Mouse (Mus musculus): Measurements from ENCODE around the gene Myzap. TPM values are rescaled to one million over a fixed set of nuclear protein-coding genes. Genes with fewer than 3 reads are reported as not detected.
"Not testable (repeated sequence)": the region's sequence is repeated elsewhere in the genome, so short reads cannot be mapped to it uniquely, and the experiment has no call there.

Myzap gene
- polyA plus RNA-seq, 1 experiment from 2014 or later = 2.5 TPM

GRCm38 (mm10) chr9:71622593-71622992, 30.4 kb upstream of the Myzap start:
- no peak overlapping the region for H3K9ac ChIP-seq (replicated peaks)
- ATAC-seq (ENCODE audit: low FRiP score) = no peak
- H3K4me3 ChIP-seq (replicated peaks) = no peak overlapping the region
- no peak overlapping the region for H3K27ac ChIP-seq (replicated peaks)
- no peaks in the 10 kb centered on the region for H3K4me1 ChIP-seq
- H3K36me3 ChIP-seq = no peaks in the 10 kb centered on the region
- H3K9me3 ChIP-seq (replicated peaks) = no peaks in the 10 kb centered on the region
- 84% methylated on average over 3 of the region's 3 CpGs for WGBS
- no peak overlapping the region for H3K4me2 ChIP-seq
- no peaks in the 10 kb centered on the region for H3K27me3 ChIP-seq (replicated peaks)

- H3K4me1 ChIP-seq = no peaks in the 10 kb centered on the region
- no peaks in the 10 kb centered on the region for H3K27me3 ChIP-seq (replicated peaks)
- H3K4me3 ChIP-seq (replicated peaks) = no peak overlapping the region
- no peak for ATAC-seq (ENCODE audit: low FRiP score)
- no peaks in the 10 kb centered on the region for H3K36me3 ChIP-seq
- no peak overlapping the region for H3K4me2 ChIP-seq
- WGBS = 90% methylated on average over 4 of the region's 4 CpGs
- H3K27ac ChIP-seq (replicated peaks) = no peak overlapping the region
- no peak overlapping the region for H3K9ac ChIP-seq (replicated peaks)
- no peaks in the 10 kb centered on the region for H3K9me3 ChIP-seq (replicated peaks)
Observed at GRCm38 (mm10) chr9:71621968-71622367, 29.8 kb upstream of the Myzap start.

DNA sequence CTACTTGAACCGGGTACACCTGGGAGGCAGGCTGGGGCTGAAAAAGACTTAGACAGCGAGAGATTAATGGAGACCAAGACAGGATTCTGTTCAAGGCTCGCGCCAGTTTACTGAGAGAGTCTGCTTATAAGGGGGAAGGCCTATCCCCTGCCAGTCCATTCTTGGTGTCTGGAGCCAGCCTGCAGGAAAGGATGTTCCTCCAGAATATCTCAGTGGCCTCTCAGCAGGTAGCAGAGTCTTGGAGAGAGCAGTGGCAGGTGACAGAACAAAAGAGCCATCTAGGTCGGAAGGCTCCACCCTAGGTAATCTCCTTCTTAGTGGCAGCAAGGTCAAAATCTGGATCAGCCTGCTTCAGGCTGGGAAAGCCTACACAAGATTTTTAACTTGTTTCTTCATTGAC, 28.0 kb upstream of the Myzap start:
- ATAC-seq (ENCODE audit: low FRiP score); H3K9ac ChIP-seq (replicated peaks); H3K4me1 ChIP-seq; H3K27me3 ChIP-seq (replicated peaks); H3K36me3 ChIP-seq; H3K9me3 ChIP-seq (replicated peaks); H3K27ac ChIP-seq (replicated peaks); H3K4me3 ChIP-seq (replicated peaks); H3K4me2 ChIP-seq: not testable (repeated sequence)
- WGBS = 86% methylated on average over 5 of the region's 5 CpGs

- 58% methylated on average over 8 of the region's 8 CpGs for WGBS
- no peak for ATAC-seq (ENCODE audit: low FRiP score)
- H3K4me2 ChIP-seq = no peak overlapping the region
- H3K36me3 ChIP-seq = no peaks in the 10 kb centered on the region
- H3K27ac ChIP-seq (replicated peaks) = no peak overlapping the region
- H3K27me3 ChIP-seq (replicated peaks) = no peaks in the 10 kb centered on the region
- H3K4me3 ChIP-seq (replicated peaks) = no peak overlapping the region
- H3K4me1 ChIP-seq = no peaks in the 10 kb centered on the region
- H3K9ac ChIP-seq (replicated peaks) = no peak overlapping the region
- no peaks in the 10 kb centered on the region for H3K9me3 ChIP-seq (replicated peaks)
Observed at GRCm38 (mm10) chr9:71617363-71617762, 25.2 kb upstream of the Myzap start.

GRCm38 (mm10) chr9:71616185-71616584, 24.0 kb upstream of the Myzap start:
- no peak overlapping the region for H3K27ac ChIP-seq (replicated peaks)
- H3K9ac ChIP-seq (replicated peaks) = no peak overlapping the region
- no peaks in the 10 kb centered on the region for H3K36me3 ChIP-seq
- WGBS = 3% methylated on average over 3 of the region's 3 CpGs
- no peak for ATAC-seq (ENCODE audit: low FRiP score)
- no peaks in the 10 kb centered on the region for H3K4me1 ChIP-seq
- H3K4me2 ChIP-seq = no peak overlapping the region
- no peaks in the 10 kb centered on the region for H3K27me3 ChIP-seq (replicated peaks)
- H3K9me3 ChIP-seq (replicated peaks) = no peaks in the 10 kb centered on the region
- no peak overlapping the region for H3K4me3 ChIP-seq (replicated peaks)

- no peak overlapping the region for H3K4me2 ChIP-seq
- no peak overlapping the region for H3K9ac ChIP-seq (replicated peaks)
- H3K9me3 ChIP-seq (replicated peaks) = no peaks in the 10 kb centered on the region
- H3K36me3 ChIP-seq = no peaks in the 10 kb centered on the region
- WGBS = 25% methylated on average over 2 of the region's 2 CpGs
- no peak overlapping the region for H3K4me3 ChIP-seq (replicated peaks)
- no peaks in the 10 kb centered on the region for H3K27me3 ChIP-seq (replicated peaks)
- ATAC-seq (ENCODE audit: low FRiP score) = no peak
- no peaks in the 10 kb centered on the region for H3K4me1 ChIP-seq
- H3K27ac ChIP-seq (replicated peaks) = no peak overlapping the region
Observed at GRCm38 (mm10) chr9:71614643-71615042, 22.5 kb upstream of the Myzap start.

DNA sequence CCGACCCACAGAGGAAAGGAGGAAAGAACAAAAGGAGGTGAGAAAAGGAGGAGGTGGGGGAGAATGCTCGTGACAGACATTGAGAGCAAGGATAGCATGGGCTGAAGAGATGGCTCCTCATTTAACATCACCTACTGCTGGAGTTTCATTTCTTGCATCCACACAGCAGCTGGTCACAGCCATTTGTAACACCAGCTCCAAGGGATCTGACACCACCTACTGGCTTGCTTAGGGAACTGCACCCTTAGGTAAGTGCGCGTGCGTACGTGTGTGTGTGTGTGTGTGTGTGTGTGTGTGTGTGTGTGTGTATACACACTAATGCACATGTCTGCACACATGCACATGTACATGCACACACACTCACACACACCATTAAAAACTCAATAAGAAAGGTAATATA, 20.8 kb upstream of the Myzap start:
- no peak overlapping the region for H3K4me2 ChIP-seq
- no peak for ATAC-seq (ENCODE audit: low FRiP score)
- H3K9ac ChIP-seq (replicated peaks) = no peak overlapping the region
- H3K4me1 ChIP-seq = peaks cover 9% of the 10 kb centered on the region
- H3K36me3 ChIP-seq = no peaks in the 10 kb centered on the region
- H3K27ac ChIP-seq (replicated peaks) = no peak overlapping the region
- WGBS = 94% methylated on average over 6 of the region's 6 CpGs
- no peaks in the 10 kb centered on the region for H3K9me3 ChIP-seq (replicated peaks)
- H3K27me3 ChIP-seq (replicated peaks) = no peaks in the 10 kb centered on the region
- H3K4me3 ChIP-seq (replicated peaks) = no peak overlapping the region

GRCm38 (mm10) chr9:71611876-71612275, 19.7 kb upstream of the Myzap start:
- WGBS = 80% methylated on average over 4 of the region's 4 CpGs
- Histone ChIP-seq H3K4me3 (replicated peaks) (no peak overlapping the region), H3K9ac (replicated peaks) (no peak overlapping the region), H3K36me3 (no peaks in the 10 kb centered on the region), H3K27ac (replicated peaks) (no peak overlapping the region), H3K9me3 (replicated peaks) (no peaks in the 10 kb centered on the region), H3K4me2 (no peak overlapping the region), H3K27me3 (replicated peaks) (no peaks in the 10 kb centered on the region), H3K4me1 (peaks cover 9% of the 10 kb centered on the region)
- ATAC-seq (ENCODE audit: low FRiP score) = no peak

DNA sequence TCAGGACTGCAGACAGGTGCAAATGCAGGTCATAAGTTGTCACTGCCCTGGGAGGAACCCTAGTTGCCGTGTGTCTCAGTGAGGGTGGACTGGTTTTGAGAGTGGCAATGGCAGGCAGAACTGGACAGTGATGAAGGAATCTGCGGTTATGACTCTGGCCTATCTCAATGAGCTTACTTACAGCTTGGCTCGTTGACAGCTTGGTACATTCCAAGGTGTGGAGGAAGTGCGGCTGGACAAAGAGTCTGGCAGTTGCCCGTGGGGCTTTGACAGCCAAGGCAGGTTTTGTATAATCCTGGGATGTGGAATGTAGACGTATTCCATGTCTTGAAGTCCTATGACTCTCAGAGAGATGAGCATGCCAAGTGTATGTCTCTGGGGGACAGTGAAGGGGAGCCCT, 16.9 kb upstream of the Myzap start:
- 75% methylated on average over 6 of the region's 6 CpGs for WGBS
- H3K27me3 ChIP-seq (replicated peaks) = no peaks in the 10 kb centered on the region

GRCm38 (mm10) chr9:71606296-71607057, 14.3 kb upstream of the Myzap start:
- H3K36me3 ChIP-seq = no peaks in the 10 kb centered on the region
- no peak overlapping the region for H3K4me3 ChIP-seq (replicated peaks)
- peaks cover 9% of the 10 kb centered on the region for H3K4me1 ChIP-seq
- no peak overlapping the region for H3K9ac ChIP-seq (replicated peaks)
- H3K27me3 ChIP-seq (replicated peaks) = no peaks in the 10 kb centered on the region
- no peaks in the 10 kb centered on the region for H3K9me3 ChIP-seq (replicated peaks)
- no peak for ATAC-seq (ENCODE audit: low FRiP score)
- 74% methylated on average over 13 of the region's 13 CpGs for WGBS
- no peak overlapping the region for H3K27ac ChIP-seq (replicated peaks)
- no peak overlapping the region for H3K4me2 ChIP-seq

More for the DNA sequence above, 16.9 kb upstream of the Myzap start:
- H3K36me3 ChIP-seq = no peaks in the 10 kb centered on the region
- H3K9me3 ChIP-seq (replicated peaks) = no peaks in the 10 kb centered on the region
- peaks cover 9% of the 10 kb centered on the region for H3K4me1 ChIP-seq
- no peak overlapping the region for H3K27ac ChIP-seq (replicated peaks)
- no peak overlapping the region for H3K9ac ChIP-seq (replicated peaks)
- H3K4me2 ChIP-seq = no peak overlapping the region
- H3K4me3 ChIP-seq (replicated peaks) = no peak overlapping the region
- no peak for ATAC-seq (ENCODE audit: low FRiP score)

- WGBS = 43% methylated on average over 6 of the region's 6 CpGs
- Histone ChIP-seq H3K36me3 (no peaks in the 10 kb centered on the region), H3K4me2 (no peak overlapping the region), H3K27ac (replicated peaks) (no peak overlapping the region), H3K9me3 (replicated peaks) (no peaks in the 10 kb centered on the region), H3K27me3 (replicated peaks) (no peaks in the 10 kb centered on the region), H3K4me1 (peaks cover 9% of the 10 kb centered on the region), H3K9ac (replicated peaks) (no peak overlapping the region), H3K4me3 (replicated peaks) (no peak overlapping the region)
- no peak for ATAC-seq (ENCODE audit: low FRiP score)
Observed at GRCm38 (mm10) chr9:71604914-71605635, 12.9 kb upstream of the Myzap start.

DNA sequence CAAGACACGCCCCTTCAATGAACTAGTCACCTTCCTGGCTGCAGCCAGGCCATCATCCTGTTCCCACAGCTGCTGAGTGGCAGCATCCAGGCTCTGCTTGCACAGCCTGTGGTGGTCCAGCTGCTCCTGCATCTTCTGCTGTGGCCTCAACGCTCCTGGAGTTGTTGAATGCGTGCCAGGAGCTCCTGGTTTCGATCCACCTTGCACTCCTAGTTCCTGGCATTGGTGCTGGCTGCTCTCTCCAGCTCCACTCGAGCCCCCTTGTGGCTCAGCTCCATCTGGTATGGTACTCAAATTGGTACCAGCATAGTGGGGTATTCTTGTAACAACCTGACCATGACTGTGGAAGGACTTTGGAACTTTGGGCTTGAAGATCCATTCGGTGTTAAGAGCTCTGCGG, 7.7 kb upstream of the Myzap start:
- H3K27me3 ChIP-seq (replicated peaks) = no peaks in the 10 kb centered on the region
- no peaks in the 10 kb centered on the region for H3K9me3 ChIP-seq (replicated peaks)
- no peaks in the 10 kb centered on the region for H3K4me1 ChIP-seq
- no peak overlapping the region for H3K4me2 ChIP-seq
- 88% methylated on average over 7 of the region's 7 CpGs for WGBS
- H3K27ac ChIP-seq (replicated peaks) = no peak overlapping the region
- H3K36me3 ChIP-seq = no peaks in the 10 kb centered on the region
- no peak overlapping the region for H3K4me3 ChIP-seq (replicated peaks)
- ATAC-seq (ENCODE audit: low FRiP score) = no peak
- H3K9ac ChIP-seq (replicated peaks) = no peak overlapping the region

Measured in neural tube, embryonic 15.5 days (tissue).